Mouse (Mus musculus): Measurements from ENCODE around the gene Dzip1.

DNA sequence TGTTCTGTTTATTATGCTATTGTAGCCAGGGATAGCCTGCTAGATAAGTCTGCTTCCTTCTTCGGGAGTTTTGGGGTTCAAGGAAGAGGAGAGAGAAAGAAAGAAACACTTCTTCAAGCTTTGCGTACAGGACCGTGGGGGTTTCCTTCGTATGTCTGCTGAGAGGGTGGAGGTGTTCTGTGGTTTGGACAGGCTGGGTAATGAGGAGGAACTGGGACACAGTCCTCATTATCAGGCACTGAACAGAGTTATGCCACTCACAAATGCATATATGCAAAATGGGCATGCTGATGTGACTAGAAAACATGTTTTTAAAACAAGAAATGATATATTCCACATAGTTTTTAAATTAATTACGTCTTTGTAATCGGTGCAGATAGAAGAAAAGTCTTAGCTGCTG is 68.7 kb downstream of the Dzip1 start:
- TF ChIP-seq CTCF (IDR thresholded peaks at IDR 0.05; ENCODE audit: control insufficient read depth, insufficient read depth, insufficient read length): no peak
- no peak for TF ChIP-seq USF1 (IDR thresholded peaks at IDR 0.05; ENCODE audit: low read depth)
- TF ChIP-seq CEBPB (IDR thresholded peaks at IDR 0.05; ENCODE audit: low read depth): no peak
- TF ChIP-seq MYOD1 (IDR thresholded peaks at IDR 0.05; ENCODE audit: control insufficient read depth, insufficient read length, low read depth): no peak
- no peak for TF ChIP-seq MYOG (IDR thresholded peaks at IDR 0.05; ENCODE audit: control insufficient read depth, extremely low read depth, insufficient read length)
- TF ChIP-seq MAX (IDR thresholded peaks at IDR 0.05): no peak
